Mouse (Mus musculus): ENCODE measurements around the gene Tmem104. TPM values are rescaled to one million over a fixed set of nuclear protein-coding genes. Genes with fewer than 3 reads are reported as not detected.

The Tmem104 gene
- total RNA-seq, 2 experiments from 2014 or later: 7.3 to 7.4 TPM

DNA sequence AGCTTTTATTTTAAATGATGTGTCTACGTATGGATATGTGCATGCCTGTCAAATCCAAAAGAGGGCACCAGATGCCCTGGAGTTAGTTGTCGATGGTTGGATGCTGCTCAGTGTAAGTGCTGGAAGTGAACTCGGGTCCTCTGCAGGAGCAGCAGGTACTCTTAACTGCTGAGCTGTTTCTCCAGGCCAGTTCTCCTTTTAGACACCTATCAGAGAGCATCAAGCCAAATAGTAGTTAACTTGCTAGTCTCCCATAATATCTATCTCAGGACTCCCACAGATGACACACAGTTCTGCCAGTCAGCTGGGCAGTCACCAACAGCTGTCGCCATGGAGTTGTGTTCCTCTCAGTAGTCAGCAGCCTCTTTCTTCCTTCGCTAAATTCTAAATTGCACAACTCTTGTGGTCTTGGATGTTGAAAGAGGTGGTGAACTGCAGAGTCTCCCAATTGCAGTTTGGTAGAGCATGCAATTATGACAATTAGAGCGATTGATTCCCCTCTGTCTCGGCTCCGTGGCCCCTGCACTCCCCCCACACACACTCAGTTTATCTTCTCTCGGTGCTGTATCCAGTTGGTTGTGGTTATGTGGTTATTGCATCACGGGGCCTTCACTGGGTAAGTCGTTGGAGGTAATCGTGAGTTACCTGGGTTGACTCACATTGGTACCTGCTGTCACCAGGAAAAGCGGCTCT, 1.4 kb downstream of the Tmem104 start:
- no peak for DNase-seq
- TF ChIP-seq CTCF (IDR thresholded peaks at IDR 0.05): no peak
- Histone ChIP-seq H3K4me3 (no peak overlapping the region), H3K27ac (peak overlapping the region; percentile 90)
- intact Hi-C loops (cut with DNase I): no loop called here

DNA sequence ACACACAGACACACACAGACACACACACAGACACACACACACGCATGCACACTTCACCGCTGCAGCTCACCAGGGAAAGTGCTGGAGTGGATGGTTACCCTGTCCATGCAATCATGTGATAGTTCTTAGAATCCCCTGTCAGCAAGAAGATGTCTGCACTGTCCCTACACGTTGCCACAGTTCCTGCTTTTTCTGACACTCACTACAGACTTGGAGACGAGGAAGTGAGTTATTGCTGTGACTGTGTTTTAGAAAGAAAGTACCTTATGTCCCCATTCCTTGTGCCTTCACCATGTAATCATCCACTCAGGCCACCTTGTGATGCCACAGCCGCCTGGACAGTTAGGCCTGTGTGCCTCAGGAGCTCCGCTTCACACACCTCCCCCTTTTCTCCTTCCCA, 2.0 kb downstream of the Tmem104 start:
- no peak overlapping the region for H3K4me3 ChIP-seq
- intact Hi-C loops (cut with DNase I): no loop called here
- no peak overlapping the region; the same call in 1 of the 2 replicates for H3K27ac ChIP-seq
- DNase-seq: no peak
- TF ChIP-seq CTCF (IDR thresholded peaks at IDR 0.05): no peak

DNA sequence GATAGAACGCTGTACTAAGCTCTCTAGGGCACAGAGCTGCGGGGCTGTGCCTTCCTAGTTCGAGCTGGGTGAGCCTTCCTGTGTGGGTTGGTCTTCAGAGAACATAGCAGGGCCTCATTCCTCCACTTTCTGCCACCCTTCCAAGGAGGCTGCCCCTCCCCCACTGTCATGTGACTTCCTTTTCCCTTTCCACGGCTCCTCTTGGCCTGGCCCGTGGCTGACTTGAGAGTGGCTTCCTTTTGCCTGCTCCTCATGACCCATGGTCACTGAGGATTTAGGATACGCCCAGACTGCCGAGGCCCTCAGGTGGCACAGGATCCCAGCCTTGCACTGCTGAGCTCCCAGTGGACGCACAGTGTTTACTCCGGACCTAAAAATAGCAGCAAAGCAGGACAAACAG, 4.9 kb downstream of the Tmem104 start:
- Histone ChIP-seq H3K27ac (peak overlapping the region; percentile 81), H3K4me3 (peak overlapping the region; percentile 47)
- intact Hi-C loops (cut with DNase I): no loop called here
- no peak for TF ChIP-seq CTCF (IDR thresholded peaks at IDR 0.05)
- DNase-seq: peak; percentile 77

DNA sequence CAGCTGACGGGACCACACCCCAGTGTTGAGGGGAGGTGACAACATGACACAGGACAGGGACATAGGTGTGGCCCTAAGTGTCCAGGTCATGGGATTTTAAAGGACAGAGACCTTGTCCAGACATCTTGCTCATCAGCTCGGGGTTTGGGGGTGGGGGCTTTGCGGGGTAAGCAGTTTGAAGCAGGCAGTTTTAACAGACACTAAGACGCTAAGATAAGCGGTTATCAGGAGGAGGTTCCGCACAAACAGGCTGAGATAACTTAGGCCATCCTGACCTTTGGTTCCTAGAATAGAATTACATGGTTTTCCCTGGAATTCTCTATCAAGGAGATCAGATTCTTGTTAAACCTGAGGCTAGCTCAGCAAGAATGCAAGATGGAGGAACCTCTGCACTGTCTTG, 7.4 kb downstream of the Tmem104 start:
- no peak overlapping the region for H3K27ac ChIP-seq
- H3K4me3 ChIP-seq: no peak overlapping the region
- no peak for TF ChIP-seq CTCF (IDR thresholded peaks at IDR 0.05)
- no peak for DNase-seq
- intact Hi-C loops (cut with DNase I): no loop called here

DNA sequence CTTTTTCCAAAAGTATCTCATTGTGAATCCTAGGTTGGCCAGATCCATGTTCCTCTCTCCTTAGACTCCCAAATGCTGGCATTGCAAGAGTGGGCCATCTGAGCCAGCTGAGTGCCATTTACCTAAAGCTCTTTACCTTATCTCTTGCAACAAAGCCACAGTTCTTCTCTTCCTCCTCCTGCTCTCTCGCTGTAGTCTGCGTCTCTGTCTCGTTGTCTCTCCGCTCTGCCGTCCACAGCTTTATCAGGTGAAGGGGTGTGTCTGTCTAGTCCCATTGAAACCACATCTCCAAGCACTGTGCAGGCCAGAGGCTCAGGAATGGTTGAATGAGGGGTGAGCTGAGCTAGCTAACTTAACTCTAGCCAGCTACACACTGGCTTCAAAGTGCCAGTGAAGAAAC, 8.6 kb downstream of the Tmem104 start:
- intact Hi-C loops (cut with DNase I): no loop called here
- H3K4me3 ChIP-seq: no peak overlapping the region

DNA sequence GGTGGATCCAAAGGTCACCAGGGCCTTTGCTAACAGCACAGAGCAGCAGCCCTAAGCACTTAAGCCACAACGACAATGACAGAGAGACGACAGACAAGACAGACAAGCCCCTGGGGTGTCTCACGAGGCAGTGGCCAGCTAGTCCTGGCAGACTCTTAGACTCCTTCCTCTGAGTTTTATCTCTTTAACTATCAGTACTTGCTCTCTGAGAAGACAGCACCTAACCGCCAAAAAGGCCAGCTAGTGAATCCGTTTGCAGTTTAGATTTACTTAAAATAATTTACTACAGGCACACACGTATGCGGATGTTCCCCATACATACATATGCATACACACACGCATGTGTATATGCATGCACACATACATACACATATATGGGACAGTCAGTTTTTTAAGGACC, 10.3 kb downstream of the Tmem104 start:
- no peak for TF ChIP-seq CTCF (IDR thresholded peaks at IDR 0.05)
- no peak for DNase-seq
- H3K27ac ChIP-seq: no peak overlapping the region
- H3K4me3 ChIP-seq: no peak overlapping the region
- intact Hi-C loops (cut with DNase I): no loop called here

More for the DNA sequence above, 8.6 kb downstream of the Tmem104 start:
- no peak overlapping the region for H3K27ac ChIP-seq
- no peak for TF ChIP-seq CTCF (IDR thresholded peaks at IDR 0.05)
- no peak for DNase-seq

DNA sequence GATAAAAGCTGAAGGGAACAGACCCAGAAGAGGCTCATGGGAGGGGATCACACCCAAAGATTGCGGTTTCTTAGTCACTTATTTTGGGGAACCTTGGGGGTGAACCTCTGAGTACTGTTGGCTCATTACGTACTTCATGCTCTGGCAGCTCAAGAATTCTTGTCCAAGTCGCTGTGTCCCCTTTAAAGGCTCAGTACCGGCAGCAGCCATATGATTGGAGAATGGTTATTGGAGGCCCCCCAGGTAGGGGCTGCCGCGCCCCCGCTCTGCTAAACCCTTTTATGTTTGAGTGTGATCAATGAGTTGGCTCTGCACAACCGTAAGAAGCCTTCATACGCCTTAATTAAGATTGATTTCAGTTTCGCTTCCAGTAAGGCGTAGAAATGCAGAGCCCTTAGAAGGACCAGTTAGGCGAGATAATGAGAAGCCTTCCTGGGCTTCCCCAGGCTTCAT, 11.7 kb downstream of the Tmem104 start:
- no peak for DNase-seq
- Histone ChIP-seq H3K27ac (no peak overlapping the region), H3K4me3 (no peak overlapping the region)
- intact Hi-C loops (cut with DNase I): no loop called here
- TF ChIP-seq CTCF (IDR thresholded peaks at IDR 0.05): no peak

DNA sequence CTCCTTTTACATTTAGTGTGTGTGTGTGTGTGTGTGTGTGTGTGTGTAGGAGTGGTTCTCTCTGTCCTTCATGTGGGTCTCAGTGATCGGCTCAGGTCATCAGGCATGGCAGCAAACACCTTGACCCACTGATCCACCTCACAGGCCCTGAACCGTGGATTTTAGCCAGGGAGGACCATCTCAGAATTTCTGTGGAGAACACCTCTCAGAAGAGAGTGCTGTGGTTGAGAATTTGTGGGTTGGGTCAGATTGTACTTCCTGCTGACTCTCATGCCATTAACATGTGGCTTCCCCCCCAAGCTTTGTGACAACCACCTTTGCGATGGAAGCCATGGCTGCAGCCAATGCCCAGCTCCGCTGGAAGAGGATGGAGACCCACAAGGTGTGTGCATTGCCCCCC, 13.2 kb downstream of the Tmem104 start:
- intact Hi-C loops (cut with DNase I): no loop called here
- TF ChIP-seq CTCF (IDR thresholded peaks at IDR 0.05): no peak
- Histone ChIP-seq H3K27ac (no peak overlapping the region), H3K4me3 (no peak overlapping the region)
- DNase-seq: no peak

DNA sequence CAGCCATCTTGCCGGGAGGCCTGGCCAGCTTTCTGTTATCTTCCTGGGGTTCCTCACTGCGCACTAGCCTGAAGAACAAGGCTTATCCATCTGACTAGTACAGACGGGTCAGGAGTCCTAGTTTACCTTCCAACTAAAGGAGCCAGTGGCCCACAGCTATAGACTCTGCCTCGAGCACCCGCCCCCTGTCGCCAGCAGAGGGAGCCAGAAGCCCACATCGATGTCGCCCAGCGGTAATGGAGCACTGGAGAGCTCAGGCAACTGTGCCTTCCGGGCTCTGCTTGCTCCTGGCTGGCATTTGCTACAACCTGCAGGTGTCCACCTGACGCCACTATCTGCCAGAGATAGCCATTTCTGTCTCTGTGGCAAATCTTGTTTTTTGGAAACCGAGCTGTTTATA, 15.0 kb downstream of the Tmem104 start:
- peak; percentile 98; the same call in 1 of the 2 replicates for TF ChIP-seq CTCF (IDR thresholded peaks at IDR 0.05)
- Histone ChIP-seq H3K4me3 (no peak overlapping the region), H3K27ac (no peak overlapping the region)
- intact Hi-C loops (cut with DNase I): loop anchor here (1.0 kb wide), 1 partner anchor 68 kb away; no protein-coding TSS in a partner anchor
- DNase-seq: peak; percentile 86

DNA sequence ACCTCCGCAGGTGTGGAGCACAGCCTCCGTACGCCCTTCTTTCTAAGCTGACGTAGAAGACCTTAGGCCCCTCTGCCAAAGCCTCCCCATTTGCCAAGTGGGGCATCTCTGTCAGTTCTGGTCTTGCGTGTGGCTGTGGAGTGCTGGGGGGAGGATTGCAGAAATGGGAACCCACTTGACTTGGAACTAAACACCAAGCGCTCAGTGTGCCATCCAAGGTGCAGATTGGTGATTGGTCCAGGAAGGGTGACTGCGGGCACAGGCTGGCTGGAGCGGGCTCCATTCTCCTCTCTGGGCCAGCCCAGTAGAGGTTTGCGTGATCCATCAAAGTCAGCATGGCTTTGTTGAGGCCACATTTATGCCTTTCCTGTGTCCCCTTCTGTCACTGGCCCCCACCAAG, 15.5 kb downstream of the Tmem104 start:
- no peak for DNase-seq
- intact Hi-C loops (cut with DNase I): loop anchor here (1.0 kb wide), 1 partner anchor 68 kb away; no protein-coding TSS in a partner anchor
- no peak for TF ChIP-seq CTCF (IDR thresholded peaks at IDR 0.05)
- Histone ChIP-seq H3K4me3 (no peak overlapping the region), H3K27ac (no peak overlapping the region)

DNA sequence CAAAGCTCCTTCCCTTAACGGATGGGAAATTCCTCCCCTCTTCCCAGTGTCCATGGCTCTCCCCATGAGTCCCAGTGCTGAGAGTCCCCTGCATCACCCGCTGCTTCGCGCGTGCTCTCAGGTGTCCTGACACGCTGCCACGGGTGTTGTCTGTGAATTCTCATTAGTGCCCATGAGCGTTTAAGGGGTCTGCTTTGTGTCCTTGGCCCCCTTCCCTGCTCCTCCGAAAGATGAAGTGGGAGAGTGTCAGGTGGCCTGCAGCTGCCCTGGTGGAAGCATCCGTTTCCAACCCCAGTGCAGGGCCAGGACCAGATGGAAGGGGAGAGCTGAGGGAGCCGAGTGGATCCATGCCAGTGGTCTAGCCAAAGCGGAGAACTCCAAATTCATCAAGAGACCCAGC, 20.8 kb downstream of the Tmem104 start:
- no peak for TF ChIP-seq CTCF (IDR thresholded peaks at IDR 0.05)
- intact Hi-C loops (cut with DNase I): no loop called here
- no peak overlapping the region for H3K4me3 ChIP-seq

DNA sequence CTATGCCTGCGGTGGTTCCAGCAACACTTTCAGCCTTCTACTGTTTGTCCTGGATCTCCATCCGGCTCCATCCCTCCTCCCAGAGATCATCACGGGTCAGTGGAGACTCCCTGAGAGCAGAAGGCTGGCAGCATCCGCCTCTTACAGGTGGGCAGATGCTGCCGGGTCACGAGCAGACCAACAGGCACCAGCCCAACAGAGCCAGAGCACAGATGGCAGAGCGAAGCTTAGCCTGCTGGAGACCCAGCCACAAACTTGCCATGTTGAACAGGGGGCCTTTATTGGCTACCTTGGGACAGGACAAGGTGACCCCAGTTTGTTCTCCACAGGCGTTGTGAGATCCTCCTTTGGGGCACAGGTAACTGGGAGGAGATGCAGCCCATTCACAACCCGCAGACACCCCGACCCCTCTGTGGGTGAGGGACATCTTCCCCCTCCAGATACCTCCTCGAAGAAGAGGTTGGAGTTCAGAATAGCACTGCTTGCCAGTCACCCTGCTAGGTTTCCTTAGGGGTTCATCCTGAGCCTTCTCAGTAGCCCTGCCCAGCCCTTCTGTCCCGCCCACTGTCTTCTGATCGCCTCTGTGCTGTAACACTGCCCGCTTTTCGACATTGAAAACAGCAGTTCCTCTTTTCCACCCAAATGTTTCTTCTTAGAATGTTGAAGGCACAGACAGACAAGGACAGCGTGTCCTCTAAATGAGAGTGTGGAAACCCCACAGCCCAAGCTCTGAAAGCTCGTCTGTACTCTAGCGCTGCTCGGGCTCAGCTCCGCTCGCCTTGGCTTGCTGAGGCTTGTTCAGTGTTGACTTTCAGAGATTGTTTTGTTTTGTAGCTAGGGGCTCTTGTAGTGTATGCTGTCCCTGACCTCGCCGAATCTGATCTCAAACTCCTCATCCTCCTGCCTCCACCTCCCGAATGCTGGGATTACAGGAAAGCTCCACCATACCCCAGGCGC, 21.8 kb downstream of the Tmem104 start:
- DNase-seq: no peak
- no peak overlapping the region for H3K27ac ChIP-seq
- no peak overlapping the region for H3K4me3 ChIP-seq
- no peak for TF ChIP-seq CTCF (IDR thresholded peaks at IDR 0.05)
- intact Hi-C loops (cut with DNase I): no loop called here

More for the DNA sequence above, 20.8 kb downstream of the Tmem104 start:
- DNase-seq: no peak
- no peak overlapping the region for H3K27ac ChIP-seq

DNA sequence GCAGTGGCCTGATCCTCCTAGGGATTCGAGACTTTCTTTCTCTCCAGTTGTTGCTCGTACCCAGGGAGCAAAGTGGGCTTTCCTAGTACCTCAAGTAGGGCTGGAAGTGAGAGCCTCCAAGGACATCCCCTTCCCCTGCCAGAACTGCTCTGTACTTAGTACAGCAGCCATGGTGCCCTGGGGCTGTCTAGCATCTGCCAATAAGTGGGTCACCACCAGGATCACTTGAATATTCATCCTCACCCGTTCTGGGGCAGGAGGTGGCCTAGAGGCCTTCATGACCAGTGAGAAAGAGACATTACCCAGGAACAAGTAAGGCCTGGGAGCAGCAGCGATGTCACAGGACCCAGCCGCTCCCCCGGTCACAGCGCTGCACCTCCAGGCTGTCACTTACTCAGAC, 22.7 kb downstream of the Tmem104 start:
- TF ChIP-seq CTCF (IDR thresholded peaks at IDR 0.05): no peak
- H3K4me3 ChIP-seq: no peak overlapping the region
- no peak overlapping the region for H3K27ac ChIP-seq
- DNase-seq: no peak
- intact Hi-C loops (cut with DNase I): no loop called here

Measured in gastrocnemius, adult 2 months (tissue).